Mouse (Mus musculus): ENCODE measurements around the gene Rfng. TPM values are rescaled to one million over a fixed set of nuclear protein-coding genes. Genes with fewer than 3 reads are reported as not detected.
A peak's percentile ranks its signal among the peaks of the same experiment; 100 is the strongest.

The Rfng gene
- polyA plus RNA-seq, 1 experiment from 2014 or later: 18.1 TPM

DNA sequence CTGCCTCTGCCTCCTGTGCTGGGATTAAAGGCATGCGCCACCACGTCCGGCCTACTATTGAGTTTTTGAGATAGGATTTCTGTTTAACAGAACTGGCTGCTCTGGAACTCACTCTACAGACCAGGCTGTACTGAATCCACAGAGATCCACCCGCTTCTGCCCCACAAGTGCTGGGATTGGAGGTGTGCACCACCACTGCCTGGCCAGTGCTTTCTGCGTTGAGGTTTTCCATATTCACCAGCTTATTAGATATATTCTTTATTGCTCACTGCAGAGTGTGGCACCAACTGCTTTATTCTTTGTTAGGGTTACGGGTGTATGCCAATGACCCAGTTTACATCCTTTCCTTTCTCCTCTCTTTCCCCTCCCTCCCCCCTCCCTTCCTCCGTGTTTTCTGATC is 20.3 kb upstream of the Rfng start:
- peaks cover 19% of the 10 kb centered on the region for H3K36me3 ChIP-seq (ENCODE audit: control insufficient read depth, insufficient read depth, low read length)
- H3K4me1 ChIP-seq (replicated peaks; ENCODE audit: control insufficient read depth, insufficient read depth): no peaks in the 10 kb centered on the region
- no peaks in the 10 kb centered on the region for H3K27me3 ChIP-seq (ENCODE audit: control insufficient read depth, insufficient read depth, low read length)
- no peak for DNase-seq (ENCODE audit: low spot score)
- no peak overlapping the region for H3K9ac ChIP-seq (ENCODE audit: low read length)
- H3K27ac ChIP-seq (replicated peaks): no peak overlapping the region
- no peaks in the 10 kb centered on the region for H3K9me3 ChIP-seq (ENCODE audit: control insufficient read depth, low read length)
- H3K4me3 ChIP-seq (ENCODE audit: low read depth, low read length): no peak overlapping the region
- ATAC-seq (ENCODE audit: low FRiP score, low TSS enrichment): no peak
- no peak for TF ChIP-seq CTCF (IDR thresholded peaks at IDR 0.05; ENCODE audit: low read depth)
- no peak for TF ChIP-seq EP300 (optimal IDR thresholded peaks at IDR 0.05)
- 76% methylated on average over 7 of the region's 7 CpGs for WGBS
- no peak overlapping the region for H3K4me2 ChIP-seq (replicated peaks; ENCODE audit: low read depth)

GRCm38 (mm10) chr11:120800061-120800904 is 16.3 kb upstream of the Rfng start:
- Histone ChIP-seq H3K36me3 (ENCODE audit: control insufficient read depth, insufficient read depth, low read length) (no peaks in the 10 kb centered on the region), H3K27me3 (ENCODE audit: control insufficient read depth, insufficient read depth, low read length) (no peaks in the 10 kb centered on the region), H3K9ac (ENCODE audit: low read length) (no peak overlapping the region), H3K4me3 (ENCODE audit: low read depth, low read length) (no peak overlapping the region), H3K9me3 (ENCODE audit: control insufficient read depth, low read length) (no peaks in the 10 kb centered on the region), H3K27ac (replicated peaks) (peak overlapping the region; percentile 73), H3K4me1 (replicated peaks; ENCODE audit: control insufficient read depth, insufficient read depth) (peaks cover 2% of the 10 kb centered on the region; the same call in 1 of the 2 replicates), H3K4me2 (replicated peaks; ENCODE audit: low read depth) (peak overlapping the region; percentile 26; the same call in 1 of the 2 replicates)
- WGBS: 4% methylated on average over 10 of the region's 10 CpGs
- peak; percentile 88 for DNase-seq (ENCODE audit: low spot score)
- peak; percentile 77 for ATAC-seq (ENCODE audit: low FRiP score, low TSS enrichment)
- TF ChIP-seq CTCF (IDR thresholded peaks at IDR 0.05; ENCODE audit: low read depth) (peak; percentile 95), EP300 (optimal IDR thresholded peaks at IDR 0.05) (no peak)

GRCm38 (mm10) chr11:120799316-120799890 is 15.4 kb upstream of the Rfng start:
- no peak for DNase-seq (ENCODE audit: low spot score)
- Histone ChIP-seq H3K27ac (replicated peaks) (no peak overlapping the region), H3K4me2 (replicated peaks; ENCODE audit: low read depth) (no peak overlapping the region)

DNA sequence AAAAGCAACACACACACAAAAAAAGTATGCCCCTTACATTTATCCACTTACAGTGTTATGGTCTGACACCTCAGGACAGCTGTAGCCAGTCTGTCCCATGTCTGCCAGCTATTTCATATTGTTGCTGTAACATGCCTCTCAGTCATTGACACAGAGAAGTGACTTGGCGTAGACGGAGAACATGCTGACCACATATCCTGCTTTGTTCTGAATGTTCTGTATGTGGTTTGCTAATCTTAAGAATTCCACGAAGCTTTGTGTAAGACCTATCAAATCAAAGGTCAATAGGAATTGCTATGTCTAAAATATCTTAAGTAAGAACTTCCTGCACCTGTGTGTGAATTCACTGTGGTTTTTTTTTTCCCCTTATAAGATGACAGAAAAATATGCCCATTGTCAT is 14.2 kb upstream of the Rfng start:
- Histone ChIP-seq H3K4me2 (replicated peaks; ENCODE audit: low read depth) (no peak overlapping the region), H3K4me3 (ENCODE audit: low read depth, low read length) (no peak overlapping the region), H3K9ac (ENCODE audit: low read length) (no peak overlapping the region), H3K27ac (replicated peaks) (no peak overlapping the region), H3K4me1 (replicated peaks; ENCODE audit: control insufficient read depth, insufficient read depth) (peaks cover 4% of the 10 kb centered on the region; the same call in 1 of the 2 replicates), H3K9me3 (ENCODE audit: control insufficient read depth, low read length) (no peaks in the 10 kb centered on the region), H3K36me3 (ENCODE audit: control insufficient read depth, insufficient read depth, low read length) (no peaks in the 10 kb centered on the region; the same call in 1 of the 2 replicates), H3K27me3 (ENCODE audit: control insufficient read depth, insufficient read depth, low read length) (no peaks in the 10 kb centered on the region)
- no peak for DNase-seq (ENCODE audit: low spot score)
- 68% methylated on average over 3 of the region's 3 CpGs for WGBS
- ATAC-seq (ENCODE audit: low FRiP score, low TSS enrichment): no peak
- no peak for TF ChIP-seq EP300 (optimal IDR thresholded peaks at IDR 0.05)
- no peak for TF ChIP-seq CTCF (IDR thresholded peaks at IDR 0.05; ENCODE audit: low read depth)

More at GRCm38 (mm10) chr11:120799316-120799890, 15.4 kb upstream of the Rfng start:
- Histone ChIP-seq H3K4me1 (replicated peaks; ENCODE audit: control insufficient read depth, insufficient read depth) (peaks cover 4% of the 10 kb centered on the region; the same call in 1 of the 2 replicates), H3K27me3 (ENCODE audit: control insufficient read depth, insufficient read depth, low read length) (no peaks in the 10 kb centered on the region), H3K4me3 (ENCODE audit: low read depth, low read length) (no peak overlapping the region), H3K9me3 (ENCODE audit: control insufficient read depth, low read length) (no peaks in the 10 kb centered on the region), H3K9ac (ENCODE audit: low read length) (no peak overlapping the region), H3K36me3 (ENCODE audit: control insufficient read depth, insufficient read depth, low read length) (no peaks in the 10 kb centered on the region)
- no peak for TF ChIP-seq EP300 (optimal IDR thresholded peaks at IDR 0.05)
- TF ChIP-seq CTCF (IDR thresholded peaks at IDR 0.05; ENCODE audit: low read depth): no peak
- 67% methylated on average over 6 of the region's 6 CpGs for WGBS
- no peak for ATAC-seq (ENCODE audit: low FRiP score, low TSS enrichment)

DNA sequence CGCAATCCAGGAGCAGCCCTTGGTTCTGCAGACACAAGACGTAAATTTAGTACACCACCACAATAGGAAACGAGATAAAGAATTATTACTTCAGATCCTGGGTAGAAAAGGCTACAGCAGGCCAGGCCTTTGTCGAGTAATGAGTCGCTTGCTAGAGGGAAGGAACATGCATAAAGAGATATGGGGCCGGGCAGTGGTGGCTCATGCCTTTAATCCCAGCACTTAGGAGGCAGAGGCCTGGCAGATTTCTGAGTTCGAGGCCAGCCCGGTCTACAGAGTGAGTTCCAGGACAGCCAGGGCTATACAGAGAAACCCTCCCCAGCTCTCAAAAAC is 12.6 kb upstream of the Rfng start:
- H3K27ac ChIP-seq (replicated peaks): peak overlapping the region; percentile 67; the same call in 1 of the 2 replicates
- DNase-seq (ENCODE audit: low spot score) (no peak), ATAC-seq (ENCODE audit: low FRiP score, low TSS enrichment) (peak; percentile 9; the same call in 1 of the 2 replicates)
- H3K4me3 ChIP-seq (ENCODE audit: low read depth, low read length): peak overlapping the region; percentile 95; the same call in 1 of the 2 replicates
- TF ChIP-seq EP300 (optimal IDR thresholded peaks at IDR 0.05) (no peak), CTCF (IDR thresholded peaks at IDR 0.05; ENCODE audit: low read depth) (no peak)
- no peaks in the 10 kb centered on the region for H3K27me3 ChIP-seq (ENCODE audit: control insufficient read depth, insufficient read depth, low read length)
- 22% methylated on average over 8 of the region's 8 CpGs for WGBS
- H3K4me2 ChIP-seq (replicated peaks; ENCODE audit: low read depth): peak overlapping the region; percentile 97
- H3K36me3 ChIP-seq (ENCODE audit: control insufficient read depth, insufficient read depth, low read length): peaks cover 7% of the 10 kb centered on the region
- H3K9me3 ChIP-seq (ENCODE audit: control insufficient read depth, low read length): no peaks in the 10 kb centered on the region
- H3K9ac ChIP-seq (ENCODE audit: low read length): peak overlapping the region; percentile 97
- peaks cover 4% of the 10 kb centered on the region; the same call in 1 of the 2 replicates for H3K4me1 ChIP-seq (replicated peaks; ENCODE audit: control insufficient read depth, insufficient read depth)

Data from stomach, postnatal 0 days (tissue).